Mouse (Mus musculus) liver, embryonic 15.5 days (tissue): Measurements from ENCODE around the gene Olfr522. TPM values are rescaled to one million over a fixed set of nuclear protein-coding genes. Genes with fewer than 3 reads are reported as not detected.

Experiments
- ATAC-seq: fragments of 200-750 bp; cut with Nextera tagmentation; 2 replicates; pipeline ENCODE4 v1.8.0; 2017; ENCODE audit warnings: moderate number of reproducible peaks, mild to moderate bottlenecking, moderate library complexity; ENCODE audit not compliant: insufficient read depth
- H3K27ac ChIP-seq: fragments of 300-500 bp; sonication (generic); replicated peaks from 2 replicates; pipeline ENCODE4 v1.5.1; 2015; ENCODE audit warnings: mild to moderate bottlenecking, inconsistent platforms
- H3K27me3 ChIP-seq: fragments of 300-500 bp; sonication (generic); 2 replicates; pipeline ENCODE4 v1.6.1; 2015; ENCODE audit warnings: mild to moderate bottlenecking, inconsistent platforms
- H3K36me3 ChIP-seq: fragments of 300-500 bp; sonication (generic); replicated peaks from 2 replicates; pipeline ENCODE4 v1.6.1; 2015; ENCODE audit warnings: moderate library complexity, mild to moderate bottlenecking, inconsistent platforms
- H3K4me1 ChIP-seq: fragments of 300-500 bp; sonication (generic); replicated peaks from 2 replicates; pipeline ENCODE4 v1.6.1; 2015; ENCODE audit warnings: inconsistent platforms
- H3K4me2 ChIP-seq: fragments of 300-500 bp; sonication (generic); 2 replicates; pipeline ENCODE4 v1.6.1; 2015; ENCODE audit warnings: moderate library complexity, mild to moderate bottlenecking, inconsistent platforms
- H3K4me3 ChIP-seq: fragments of 300-500 bp; sonication (generic); replicated peaks from 2 replicates; pipeline ENCODE4 v1.5.1; 2015; ENCODE audit warnings: mild to moderate bottlenecking, inconsistent platforms
- H3K9ac ChIP-seq: fragments of 300-500 bp; sonication (generic); 2 replicates; pipeline ENCODE4 v1.6.1; 2015; ENCODE audit warnings: moderate library complexity, mild to moderate bottlenecking, inconsistent platforms
- H3K9me3 ChIP-seq: fragments of 300-500 bp; sonication (generic); replicated peaks from 2 replicates; pipeline ENCODE4 v1.6.1; 2016; ENCODE audit warnings: inconsistent platforms
- WGBS: fragments of 180-500 bp; shearing (Covaris S2); methylation state at CpG from one replicate; pipeline ENCODE4 v1.1.7; 2015; ENCODE audit warnings: mixed read lengths; ENCODE audit not compliant: insufficient replicate concordance; 5-methylcytosine and 5-hydroxymethylcytosine counted together
- polyA plus RNA-seq: library from polyadenylated mRNA; unstranded; fragments of >200 nt; fragmentation: Nextera tagmentation; extraction: Ambion mirVana; gene quantifications from 2 replicates; pipeline ENCODE4 v1.2.1, GENCODE M21; 2015

The Olfr522 gene
- polyA plus RNA-seq, 1 experiment from 2014 or later: not detected

DNA sequence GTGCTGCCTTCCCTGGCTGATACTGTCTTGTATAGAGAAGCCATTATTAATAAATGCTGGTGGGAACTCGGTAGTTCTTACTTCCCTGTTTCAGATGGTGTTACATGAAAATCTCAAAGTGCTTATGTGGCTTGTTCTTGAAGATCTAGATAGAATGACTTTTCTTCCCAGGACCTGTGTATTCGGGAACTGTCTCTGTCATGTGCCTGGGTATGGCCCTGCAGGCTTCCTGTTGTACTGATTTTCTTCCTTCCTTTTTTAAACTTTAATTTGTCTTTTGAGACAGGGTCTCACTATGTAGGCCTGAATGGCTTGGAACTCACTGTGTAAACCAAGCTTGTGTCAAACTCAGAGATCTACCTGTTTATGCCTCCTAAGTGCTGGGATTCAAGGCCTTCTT is 36.7 kb downstream of the Olfr522 start:
- Histone ChIP-seq H3K4me1 (peaks cover 23% of the 10 kb centered on the region), H3K27ac (no peak overlapping the region), H3K27me3 (no peaks in the 10 kb centered on the region), H3K9me3 (no peaks in the 10 kb centered on the region), H3K9ac (no peak overlapping the region), H3K36me3 (peaks cover 10% of the 10 kb centered on the region; the same call in 1 of the 2 replicates), H3K4me2 (no peak overlapping the region), H3K4me3 (no peak overlapping the region)
- WGBS: 25% methylated on average over 2 of the region's 2 CpGs
- no peak for ATAC-seq

DNA sequence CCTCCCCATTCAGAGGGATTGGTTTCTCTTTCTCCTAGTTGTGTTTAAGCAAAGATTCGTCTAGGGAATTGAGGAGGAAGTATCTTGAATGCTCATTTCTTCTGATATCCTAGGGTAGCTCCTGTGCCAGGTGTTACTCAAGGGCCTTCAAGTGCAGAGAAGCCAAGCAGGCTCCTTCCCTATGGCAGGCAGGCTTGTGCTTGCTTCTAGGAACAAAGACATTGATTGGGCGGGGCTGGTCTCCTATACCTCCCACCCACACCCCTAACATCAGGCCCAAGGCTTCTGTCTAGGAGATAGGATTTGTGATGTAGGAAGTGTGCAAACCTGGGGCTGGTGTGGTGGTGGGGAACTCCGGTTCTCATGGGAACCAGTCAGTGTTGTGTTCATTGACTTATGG is 37.6 kb downstream of the Olfr522 start:
- Histone ChIP-seq H3K27ac (no peak overlapping the region), H3K9me3 (no peaks in the 10 kb centered on the region), H3K4me3 (no peak overlapping the region), H3K4me2 (peak overlapping the region; percentile 10; the same call in 1 of the 2 replicates), H3K27me3 (no peaks in the 10 kb centered on the region), H3K36me3 (peaks cover 10% of the 10 kb centered on the region; the same call in 1 of the 2 replicates), H3K9ac (no peak overlapping the region), H3K4me1 (peaks cover 29% of the 10 kb centered on the region)
- WGBS: 54% methylated on average over 3 of the region's 3 CpGs
- ATAC-seq: no peak

DNA sequence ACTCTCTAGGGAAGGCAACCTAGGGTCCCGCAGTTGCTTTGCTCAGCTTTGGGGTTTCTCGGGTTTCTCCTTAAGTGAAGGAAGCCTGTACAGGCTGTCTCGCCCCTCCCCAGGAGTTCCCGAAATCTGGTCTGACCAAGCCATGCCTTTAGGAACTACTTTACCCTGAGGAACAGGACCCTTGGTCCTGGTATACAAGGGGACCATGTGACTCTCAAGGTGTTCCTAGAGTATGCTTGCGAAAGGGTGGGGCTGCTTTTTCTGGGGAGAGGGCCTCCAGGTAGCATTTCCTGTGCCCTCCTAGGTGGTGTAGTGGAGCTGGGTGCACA is 38.6 kb downstream of the Olfr522 start:
- H3K4me1 ChIP-seq: peaks cover 29% of the 10 kb centered on the region

DNA sequence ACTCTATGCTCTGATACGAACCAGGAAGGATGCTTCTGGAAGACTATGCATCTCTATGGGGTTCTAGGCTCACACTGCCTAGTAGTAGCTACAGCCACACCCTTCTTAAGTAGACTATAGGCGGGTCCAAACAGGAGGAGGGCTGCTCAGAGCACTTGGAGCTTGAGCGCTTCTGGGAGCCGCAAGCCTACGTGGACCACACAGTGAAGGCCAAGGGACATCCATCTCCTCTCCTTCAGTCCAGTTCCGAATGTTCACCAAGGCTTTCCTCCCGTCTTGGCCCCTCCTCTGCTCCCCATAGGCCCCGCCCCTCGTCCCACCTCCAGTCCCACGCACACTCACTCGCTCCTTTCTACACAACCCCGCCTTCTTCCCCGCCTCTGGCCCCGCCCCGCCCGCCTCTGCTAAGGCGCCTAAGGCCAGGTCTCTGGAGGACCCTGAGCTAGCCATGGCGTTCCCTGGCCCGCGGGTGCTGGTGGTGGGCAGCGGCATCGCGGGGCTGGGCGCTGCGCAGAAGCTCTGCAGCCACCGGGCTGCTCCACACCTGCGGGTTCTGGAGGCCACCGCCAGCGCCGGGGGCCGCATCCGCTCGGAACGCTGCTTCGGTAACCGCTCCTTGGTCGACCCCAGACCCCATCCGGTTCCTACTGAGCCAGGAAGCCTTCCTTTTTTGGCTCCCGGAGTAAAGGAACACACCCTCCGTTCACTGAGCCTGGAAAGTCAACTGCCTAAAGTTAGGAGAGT is 39.1 kb downstream of the Olfr522 start:
- no peaks in the 10 kb centered on the region for H3K9me3 ChIP-seq
- peaks cover 29% of the 10 kb centered on the region for H3K4me1 ChIP-seq
- peak overlapping the region; percentile 95 for H3K4me2 ChIP-seq
- H3K4me3 ChIP-seq: peak overlapping the region; percentile 72
- WGBS: under 1% methylated on average over 40 of the region's 40 CpGs
- H3K9ac ChIP-seq: peak overlapping the region; percentile 78
- H3K27ac ChIP-seq: peak overlapping the region; percentile 51; the same call in 1 of the 2 replicates
- peaks cover 10% of the 10 kb centered on the region; the same call in 1 of the 2 replicates for H3K36me3 ChIP-seq
- peak; percentile 98 for ATAC-seq
- no peaks in the 10 kb centered on the region for H3K27me3 ChIP-seq

More for the DNA sequence above, 38.6 kb downstream of the Olfr522 start:
- Histone ChIP-seq H3K27me3 (no peaks in the 10 kb centered on the region), H3K9me3 (no peaks in the 10 kb centered on the region), H3K4me3 (peak overlapping the region; percentile 72), H3K9ac (peak overlapping the region; percentile 78), H3K4me2 (peak overlapping the region; percentile 95), H3K36me3 (peaks cover 10% of the 10 kb centered on the region; the same call in 1 of the 2 replicates), H3K27ac (peak overlapping the region; percentile 51; the same call in 1 of the 2 replicates)
- 0 out of 2 replicates have a peak, but pooled peaks have one; percentile 6 for ATAC-seq
- 7% methylated on average over 5 of the region's 5 CpGs for WGBS

DNA sequence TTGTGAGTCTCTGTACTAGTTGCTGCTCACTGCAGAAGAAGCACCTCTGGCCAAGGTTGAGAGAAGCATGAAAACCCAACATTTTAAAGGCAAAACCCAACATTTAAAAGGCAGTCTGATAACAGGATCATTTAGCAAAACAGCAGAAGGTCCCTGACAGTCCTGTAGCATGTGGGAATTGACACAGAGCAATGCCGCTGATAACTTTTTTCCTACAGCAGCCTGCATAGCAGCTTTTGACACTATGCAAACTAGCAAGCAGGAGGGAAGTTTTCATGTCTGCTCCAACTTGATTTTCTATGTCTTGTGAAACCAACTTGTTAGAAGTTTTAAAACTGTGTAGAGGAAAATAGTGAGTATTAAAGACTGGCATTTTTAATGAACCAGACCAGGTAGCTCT is 40.2 kb downstream of the Olfr522 start:
- no peak for ATAC-seq
- peaks cover 29% of the 10 kb centered on the region for H3K4me1 ChIP-seq
- no peak overlapping the region for H3K9ac ChIP-seq
- no peak overlapping the region for H3K27ac ChIP-seq
- H3K27me3 ChIP-seq: no peaks in the 10 kb centered on the region
- no peaks in the 10 kb centered on the region for H3K9me3 ChIP-seq
- no peak overlapping the region for H3K4me3 ChIP-seq
- 0 out of 2 replicates have a peak, but pooled peaks cover 3% of the 10 kb centered on the region for H3K36me3 ChIP-seq
- no peak overlapping the region for H3K4me2 ChIP-seq
- 81% methylated on average over 1 of the region's 1 CpGs for WGBS

DNA sequence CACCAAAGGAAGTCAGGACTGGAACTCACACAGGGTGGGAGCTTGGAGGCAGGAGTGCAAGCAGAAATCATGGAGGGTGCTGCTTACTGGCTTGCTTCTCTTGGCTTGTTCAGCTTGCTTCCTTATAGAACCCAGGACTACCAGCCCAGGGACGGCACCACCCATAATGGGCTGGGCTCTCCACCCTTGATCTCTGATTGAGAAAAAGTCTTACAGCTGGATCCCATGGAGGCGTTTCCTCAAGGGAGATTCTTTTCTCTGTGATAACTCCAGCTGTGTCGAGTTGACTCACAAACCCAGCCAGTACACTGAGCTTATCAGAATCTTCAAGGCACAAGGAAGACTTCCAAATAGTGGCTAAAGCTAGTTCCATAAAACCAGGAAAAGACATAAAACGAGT is 41.8 kb downstream of the Olfr522 start:
- 12% methylated on average over 4 of the region's 4 CpGs for WGBS
- Histone ChIP-seq H3K27ac (no peak overlapping the region), H3K4me1 (peaks cover 29% of the 10 kb centered on the region), H3K9me3 (no peaks in the 10 kb centered on the region), H3K4me2 (no peak overlapping the region), H3K27me3 (no peaks in the 10 kb centered on the region), H3K36me3 (no peaks in the 10 kb centered on the region), H3K9ac (no peak overlapping the region), H3K4me3 (no peak overlapping the region)
- no peak for ATAC-seq

DNA sequence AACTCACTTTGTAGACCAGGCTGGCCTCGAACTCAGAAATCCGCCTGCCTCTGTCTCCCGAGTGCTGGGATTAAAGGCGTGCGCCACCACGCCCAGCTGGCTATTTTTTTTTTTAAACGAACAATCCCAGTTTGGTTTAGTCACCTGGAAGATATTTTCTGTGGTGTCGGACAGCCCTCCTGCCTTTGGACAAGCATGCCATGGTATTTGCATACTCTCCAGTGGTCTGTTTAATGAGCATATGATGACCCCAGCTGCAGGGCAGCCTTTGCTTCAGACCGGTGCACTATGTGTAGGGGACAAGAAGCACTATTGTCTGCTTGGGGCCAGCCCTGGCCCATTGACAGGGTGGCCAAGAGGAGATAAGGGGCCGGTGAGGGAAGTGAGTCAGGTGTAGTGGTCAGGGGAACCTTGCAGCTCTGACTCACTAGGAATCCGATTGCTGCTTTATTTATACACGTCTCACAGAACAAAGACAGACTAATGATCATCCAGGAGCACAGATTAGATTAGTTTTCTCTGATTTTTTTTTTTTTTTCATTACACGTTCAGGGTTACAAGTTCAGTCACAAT is 43.1 kb downstream of the Olfr522 start:
- no peak overlapping the region for H3K9ac ChIP-seq
- no peaks in the 10 kb centered on the region for H3K27me3 ChIP-seq
- H3K36me3 ChIP-seq: no peaks in the 10 kb centered on the region
- H3K4me1 ChIP-seq: peaks cover 32% of the 10 kb centered on the region
- no peaks in the 10 kb centered on the region for H3K9me3 ChIP-seq
- H3K27ac ChIP-seq: no peak overlapping the region
- ATAC-seq: no peak
- H3K4me3 ChIP-seq: no peak overlapping the region
- no peak overlapping the region for H3K4me2 ChIP-seq
- 55% methylated on average over 13 of the region's 13 CpGs for WGBS

DNA sequence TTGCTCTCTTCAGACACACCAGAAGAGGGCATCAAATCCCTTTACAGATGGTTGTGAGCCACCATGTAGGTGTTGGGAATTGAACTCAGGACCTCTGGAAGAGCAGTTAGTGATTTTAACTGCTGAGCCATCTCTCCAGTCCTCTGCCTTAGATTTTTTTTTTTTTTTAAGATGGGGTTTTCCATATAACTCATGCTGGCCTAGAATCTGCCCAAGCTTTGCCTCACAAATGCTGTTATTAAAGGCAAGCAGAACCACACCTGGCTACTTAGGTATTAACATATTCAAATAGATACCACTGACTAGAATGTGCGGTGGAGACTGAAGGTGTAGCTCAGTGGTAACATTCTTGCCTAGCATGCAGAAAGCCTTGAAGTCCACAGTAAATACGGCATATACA is 44.1 kb downstream of the Olfr522 start:
- no peak for ATAC-seq
- Histone ChIP-seq H3K36me3 (no peaks in the 10 kb centered on the region), H3K9me3 (no peaks in the 10 kb centered on the region), H3K9ac (no peak overlapping the region), H3K27me3 (no peaks in the 10 kb centered on the region), H3K4me2 (no peak overlapping the region), H3K4me3 (no peak overlapping the region), H3K4me1 (peaks cover 33% of the 10 kb centered on the region), H3K27ac (no peak overlapping the region)
- WGBS: 74% methylated on average over 2 of the region's 2 CpGs

DNA sequence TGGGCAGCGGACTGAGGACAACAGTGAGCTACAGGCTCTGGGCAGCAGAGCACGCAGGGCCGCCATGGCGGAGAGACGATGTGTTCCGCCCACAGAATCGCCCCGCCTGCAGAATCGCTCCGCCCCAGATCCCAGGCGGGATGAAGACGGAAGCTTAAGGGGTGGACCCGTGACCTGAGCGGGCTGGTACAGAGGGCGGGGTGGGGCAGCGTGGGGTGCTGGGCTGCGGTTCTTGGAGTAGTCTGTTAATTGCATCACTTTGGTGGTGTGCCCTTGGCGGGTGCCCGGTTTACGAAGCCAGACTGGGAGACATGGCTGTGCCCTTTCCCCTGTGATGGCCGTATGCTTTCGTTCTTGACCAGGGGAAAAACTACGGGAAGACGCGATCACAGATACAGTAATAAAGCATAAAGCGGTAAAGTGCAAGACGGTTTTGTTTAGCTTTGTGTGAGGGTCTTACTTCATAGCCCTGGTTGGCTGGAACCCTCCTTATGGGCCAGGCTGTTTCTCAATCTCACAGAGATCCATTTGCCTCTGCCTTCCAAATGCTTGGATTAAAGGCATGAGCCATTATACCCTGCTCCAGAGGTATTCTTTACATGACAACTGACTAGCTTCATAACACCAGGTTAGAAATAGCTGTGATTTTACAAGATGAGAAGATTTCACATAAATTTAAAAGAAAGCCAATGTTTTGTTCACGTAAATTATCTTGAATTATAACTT is 48.1 kb downstream of the Olfr522 start, which contains the start of gene Echs1:
TSS of gene Echs1 (minus strand) at position 148 of the 726 bp plus-strand sequence.
- peak; percentile 95 for ATAC-seq
- peak within 1 kb of the TSS; percentile 89 for H3K4me2 ChIP-seq
- peak within 1 kb of the TSS; percentile 62 for H3K9ac ChIP-seq
- peak within 1 kb of the TSS; percentile 68 for H3K4me3 ChIP-seq
- peaks cover 21% of the 10 kb centered on the region for H3K4me1 ChIP-seq
- WGBS: 2% methylated on average over 28 of the region's 28 CpGs
- H3K27ac ChIP-seq: peak within 1 kb of the TSS; percentile 82
- H3K36me3 ChIP-seq: peaks cover 13% of the 10 kb centered on the region; the same call in 1 of the 2 replicates
- H3K9me3 ChIP-seq: no peaks in the 10 kb centered on the region
- H3K27me3 ChIP-seq: no peaks in the 10 kb centered on the region

DNA sequence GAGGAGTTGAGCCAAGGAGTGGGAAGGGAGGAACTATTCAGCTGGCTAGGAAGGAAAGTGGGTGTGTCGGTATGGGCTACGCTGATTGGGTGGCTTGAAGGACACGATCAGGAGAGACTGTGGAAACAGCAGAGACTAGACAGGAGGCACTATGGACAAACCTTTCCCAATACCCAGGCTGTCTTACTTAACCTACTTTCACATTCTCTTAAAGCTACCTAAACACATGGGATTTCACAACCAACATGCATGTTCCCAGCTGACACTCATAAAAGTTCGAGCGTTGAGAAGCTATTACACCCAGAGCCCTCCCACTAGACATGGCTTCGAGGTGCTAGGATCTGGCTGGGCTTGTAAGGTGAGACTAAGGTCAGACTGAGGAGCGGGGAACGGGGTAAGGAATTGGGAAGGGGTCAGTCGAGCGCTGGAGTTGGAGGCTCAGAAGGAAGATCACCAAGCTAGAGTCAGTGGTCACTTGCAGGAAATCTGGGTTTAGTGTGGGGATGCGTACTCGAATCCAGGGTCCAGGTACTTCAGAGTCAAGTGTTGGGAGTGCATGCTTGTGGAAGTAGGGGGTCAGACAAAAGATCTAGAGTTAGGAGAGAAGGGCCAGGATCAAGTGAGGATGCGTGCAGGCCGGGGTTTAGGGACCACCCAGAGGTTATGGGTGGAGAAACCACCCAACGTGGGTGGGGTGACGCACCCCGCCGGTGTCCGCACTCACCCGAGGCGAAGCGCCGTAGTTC is 48.8 kb downstream of the Olfr522 start, which contains the start of gene Paox:
TSS of gene Paox (plus strand) at position 217 of the 746 bp plus-strand sequence.
- Histone ChIP-seq H3K9ac (peak within 1 kb of the TSS; percentile 62), H3K27ac (peak within 1 kb of the TSS; percentile 82), H3K4me1 (peaks cover 21% of the 10 kb centered on the region), H3K36me3 (peaks cover 18% of the 10 kb centered on the region), H3K4me2 (peak within 1 kb of the TSS; percentile 89), H3K4me3 (peak within 1 kb of the TSS; percentile 68), H3K27me3 (no peaks in the 10 kb centered on the region), H3K9me3 (no peaks in the 10 kb centered on the region)
- under 1% methylated on average over 23 of the region's 23 CpGs for WGBS
- ATAC-seq: peak; percentile 67
